Mouse (Mus musculus): ENCODE data around the gene Fam168a.
A peak's percentile ranks its signal among the peaks of the same experiment; 100 is the strongest.

Fam168a gene

DNA sequence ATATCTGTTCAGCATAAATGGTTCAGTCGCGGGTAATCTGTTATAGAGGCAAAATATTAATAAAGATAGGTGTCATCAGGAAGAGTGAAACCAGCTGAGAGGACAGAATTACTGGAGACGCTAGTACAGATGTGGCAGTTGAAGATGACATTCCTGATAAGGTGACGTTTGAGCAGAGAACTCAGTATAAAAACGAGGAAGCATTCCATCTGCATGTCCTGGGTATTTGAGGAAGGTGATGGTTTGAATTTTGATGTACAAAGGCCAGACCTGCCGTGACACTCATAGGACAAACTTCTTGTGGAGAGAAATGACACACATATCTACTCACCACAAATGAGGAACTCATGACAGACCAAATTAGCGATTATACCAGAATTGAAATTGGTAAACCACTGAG, 73.8 kb downstream of the Fam168a start:
- no peak for DNase-seq (ENCODE audit: low spot score in 2 of 2)

DNA sequence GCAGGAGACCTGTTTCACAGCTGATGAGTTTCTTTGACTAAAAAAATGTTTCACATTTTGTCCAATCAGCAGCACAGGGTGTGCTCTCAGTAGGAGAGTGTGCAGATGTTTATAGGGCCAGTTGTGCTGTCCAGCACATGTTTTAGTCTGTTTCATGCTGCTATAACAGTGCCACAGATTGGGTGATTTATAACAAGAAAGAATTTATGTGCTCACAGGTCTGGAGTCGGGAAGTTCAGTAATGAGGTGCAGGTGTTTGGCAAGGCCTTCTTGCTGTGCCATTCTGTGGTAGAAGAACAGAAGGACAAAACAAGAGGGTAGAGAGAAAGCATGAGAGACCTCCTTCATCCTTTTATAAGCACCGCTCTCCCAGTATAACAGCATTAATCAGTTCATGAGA, 78.2 kb downstream of the Fam168a start:
- no peak for DNase-seq (ENCODE audit: low spot score in 2 of 2)

DNA sequence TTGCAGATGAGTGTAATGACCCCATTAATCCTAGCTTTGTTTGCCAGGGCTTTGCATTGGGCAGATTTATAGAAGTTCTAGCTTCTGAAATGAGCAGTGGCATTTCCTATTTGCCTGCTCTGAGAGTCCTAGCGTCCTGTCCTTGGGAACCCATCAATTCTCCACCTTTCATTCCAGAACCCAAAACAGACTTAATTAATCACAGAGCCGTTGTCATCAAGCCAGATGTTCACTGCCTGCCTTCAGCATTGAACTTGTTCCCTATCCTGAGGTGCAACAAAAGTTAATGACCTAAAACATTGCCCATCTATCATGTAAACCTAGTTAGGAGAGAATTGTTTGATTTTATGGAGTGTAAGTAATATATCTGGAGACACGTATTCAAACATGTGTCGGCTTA, 79.0 kb downstream of the Fam168a start:
- no peak for DNase-seq (ENCODE audit: low spot score in 2 of 2)

DNA sequence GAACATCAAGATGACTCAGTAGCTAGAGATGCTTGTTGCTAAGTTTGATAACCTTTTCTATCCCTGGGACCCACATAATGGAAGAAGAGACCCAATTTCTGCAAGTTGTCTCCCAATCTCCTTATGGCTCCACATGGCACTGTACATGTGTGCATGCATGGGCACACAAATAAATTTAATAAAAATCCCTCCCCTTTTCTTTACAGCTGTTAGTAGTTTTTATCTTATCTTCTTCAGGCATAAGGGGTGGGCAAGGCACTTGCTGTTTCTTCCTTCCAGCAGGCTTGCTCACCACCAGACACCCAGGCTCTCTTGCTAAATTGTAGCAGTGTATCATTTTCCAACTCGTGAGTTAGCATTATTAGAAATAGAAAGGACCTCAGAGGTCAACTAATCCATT, 79.6 kb downstream of the Fam168a start:
- DNase-seq (ENCODE audit: low spot score in 2 of 2): no peak

DNA sequence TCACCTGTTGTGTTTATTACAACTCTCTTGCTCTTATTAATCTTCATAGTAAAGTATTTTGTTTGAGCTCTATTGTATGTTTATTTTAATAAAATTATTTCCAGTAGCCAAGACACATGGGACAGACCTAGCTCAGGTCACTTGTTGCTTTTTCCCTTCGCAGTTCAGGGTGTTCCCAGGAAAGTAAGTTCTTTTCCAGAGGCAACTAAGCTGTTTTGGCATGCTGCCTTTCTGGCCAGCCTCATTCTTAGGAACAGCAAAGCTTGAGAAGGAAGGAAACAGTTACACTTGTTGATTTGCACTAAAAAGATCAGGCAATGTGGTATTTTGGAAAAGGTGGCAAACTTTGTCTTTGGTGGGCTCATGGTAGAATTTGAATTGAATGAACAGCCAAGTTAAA, 81.9 kb downstream of the Fam168a start:
- no peak for DNase-seq (ENCODE audit: low spot score in 2 of 2)

DNA sequence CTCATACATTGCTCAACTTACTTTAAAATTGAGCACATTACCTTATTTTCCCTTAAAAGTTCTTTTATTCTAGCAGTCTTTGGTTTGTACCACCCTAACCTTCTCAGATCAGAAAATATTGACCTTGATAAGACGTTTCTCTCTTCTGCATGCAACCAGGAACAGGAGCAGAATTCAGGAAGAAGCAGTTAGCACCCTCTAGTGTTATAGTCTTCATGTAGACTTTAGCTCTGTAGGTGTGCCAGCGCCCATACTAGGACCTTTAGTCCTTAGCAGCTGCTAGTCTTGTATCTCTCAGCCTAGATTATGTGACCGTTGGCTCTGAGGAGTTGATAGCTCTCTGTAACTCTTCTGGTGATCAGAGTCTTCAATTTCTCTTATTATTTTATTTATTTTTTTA, 92.4 kb downstream of the Fam168a start:
- no peak for DNase-seq (ENCODE audit: low spot score in 2 of 2)

DNA sequence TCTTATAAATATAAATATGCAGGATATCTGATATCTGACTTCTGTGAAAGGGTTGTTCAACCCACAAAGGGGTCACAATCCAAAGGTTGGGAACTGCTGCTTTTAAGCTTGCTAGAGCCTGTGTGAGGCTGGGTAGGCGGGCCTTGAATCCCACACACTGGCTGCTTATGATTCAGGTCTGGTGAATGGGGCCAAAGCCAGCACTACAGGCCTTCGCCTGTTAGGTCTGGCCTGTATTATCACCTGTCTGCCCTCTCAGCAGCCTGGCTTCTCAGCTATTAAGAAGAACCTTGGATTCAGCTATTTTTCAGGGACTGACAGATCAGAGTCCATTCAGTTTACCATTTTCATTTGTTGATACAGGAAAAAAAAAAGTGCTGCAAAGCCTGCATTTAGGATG, 99.0 kb downstream of the Fam168a start:
- no peak for DNase-seq (ENCODE audit: low spot score in 2 of 2)

DNA sequence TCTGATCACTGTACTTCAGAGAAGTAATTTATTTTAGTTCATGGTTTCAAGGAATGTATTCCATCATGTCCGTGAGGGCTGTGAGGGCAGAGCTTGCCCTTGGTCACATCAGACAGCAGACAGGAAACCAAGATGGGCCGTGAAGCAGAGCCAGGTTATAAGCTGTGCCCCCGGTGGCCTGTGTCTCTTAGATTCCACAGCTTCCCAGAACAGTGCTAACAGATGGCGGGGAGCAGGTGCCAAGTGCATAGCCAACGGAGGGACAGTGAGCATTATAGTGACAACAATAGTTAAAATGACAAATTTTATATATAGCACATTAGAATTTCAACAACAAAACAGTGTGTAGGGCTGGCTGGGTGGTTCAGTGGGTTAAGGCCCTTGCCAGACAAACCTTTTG, 105.5 kb downstream of the Fam168a start:
- no peak for DNase-seq (ENCODE audit: low spot score in 2 of 2)

DNA sequence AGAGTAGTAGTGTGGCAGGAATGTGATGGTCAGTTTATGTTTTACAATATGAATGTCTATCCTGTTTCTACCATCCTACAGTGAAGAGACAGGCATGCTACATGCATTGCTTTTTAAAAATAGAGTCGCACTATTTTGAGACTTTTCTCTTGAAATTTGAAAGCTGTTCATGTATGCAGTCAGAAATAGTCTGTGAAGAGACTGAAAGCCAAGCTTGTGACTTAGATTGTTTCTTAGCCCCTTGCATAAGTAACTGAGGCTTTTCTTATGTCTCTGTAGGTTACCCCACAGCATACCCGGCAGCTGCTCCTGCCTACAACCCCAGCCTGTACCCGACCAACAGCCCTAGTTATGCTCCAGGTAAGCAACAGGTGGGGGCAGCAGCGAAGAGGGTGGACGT, 106.2 kb downstream of the Fam168a start:
- DNase-seq (ENCODE audit: low spot score in 2 of 2): no peak

DNA sequence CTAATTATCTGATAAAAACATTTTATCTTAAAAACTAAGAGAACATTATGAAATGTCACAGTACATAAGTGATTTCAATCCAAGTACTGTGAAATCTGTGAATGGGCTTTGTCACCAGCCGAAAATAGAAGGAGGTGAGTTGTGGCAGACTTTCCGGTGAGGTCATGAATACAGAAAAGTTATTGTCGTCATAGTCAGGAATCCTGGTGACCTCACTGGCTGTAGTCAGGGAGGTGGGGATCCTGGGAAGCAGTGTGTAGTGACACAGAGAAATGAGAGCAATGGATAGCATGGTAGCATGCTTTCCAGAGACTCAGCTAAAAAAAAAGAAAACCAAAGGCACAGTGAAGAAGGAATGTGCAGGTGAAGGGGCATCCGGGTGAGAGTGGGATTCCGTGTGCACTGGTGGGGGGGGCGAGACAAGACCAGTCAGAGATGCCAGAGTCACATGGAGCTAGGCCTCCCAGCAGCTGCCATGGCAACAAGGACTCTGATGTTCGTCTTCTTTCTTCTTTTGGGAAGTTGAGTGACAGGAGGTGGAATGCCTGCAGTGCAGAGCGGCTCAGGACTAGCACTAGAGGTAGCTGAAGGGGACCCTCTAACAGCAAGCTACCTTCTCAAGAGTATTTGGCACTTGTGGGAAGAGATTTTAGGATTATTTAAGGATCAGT, 109.6 kb downstream of the Fam168a start:
- no peak for DNase-seq (ENCODE audit: low spot score in 2 of 2)

DNA sequence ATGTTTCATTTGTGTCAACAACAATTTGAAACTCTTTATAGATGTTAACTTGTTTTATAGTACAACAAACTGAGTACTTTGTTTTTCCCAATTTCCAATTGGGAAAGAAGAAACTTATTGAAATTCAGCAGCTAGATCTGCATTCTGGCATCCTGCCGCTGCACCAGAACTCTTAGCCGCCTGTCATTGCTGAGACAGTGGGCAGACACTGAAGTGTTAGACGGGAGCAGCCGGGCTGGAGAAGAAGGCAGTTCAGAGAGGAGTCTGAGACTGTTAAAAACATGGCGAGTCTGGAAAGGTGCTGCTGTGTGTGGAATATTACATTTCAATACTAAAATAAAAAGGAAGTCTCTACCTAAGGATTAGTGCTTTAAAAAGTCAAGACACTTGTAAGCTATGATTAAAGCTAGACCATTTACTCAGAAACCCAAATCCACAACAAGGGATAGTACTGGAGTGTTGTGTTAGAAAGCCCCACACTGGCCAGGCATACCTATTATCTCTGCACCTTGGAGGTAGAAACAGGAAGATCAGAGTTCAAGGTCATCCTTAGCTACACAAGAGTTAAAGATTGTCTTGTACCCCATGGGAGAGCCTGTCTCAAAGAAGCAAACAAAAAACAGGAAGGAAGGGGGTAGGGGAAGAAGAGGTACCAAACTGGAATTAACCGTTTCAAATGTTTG, 110.5 kb downstream of the Fam168a start:
- peak in 1 of 2 experiments; percentile 49 for DNase-seq (ENCODE audit: low spot score in 2 of 2)

DNA sequence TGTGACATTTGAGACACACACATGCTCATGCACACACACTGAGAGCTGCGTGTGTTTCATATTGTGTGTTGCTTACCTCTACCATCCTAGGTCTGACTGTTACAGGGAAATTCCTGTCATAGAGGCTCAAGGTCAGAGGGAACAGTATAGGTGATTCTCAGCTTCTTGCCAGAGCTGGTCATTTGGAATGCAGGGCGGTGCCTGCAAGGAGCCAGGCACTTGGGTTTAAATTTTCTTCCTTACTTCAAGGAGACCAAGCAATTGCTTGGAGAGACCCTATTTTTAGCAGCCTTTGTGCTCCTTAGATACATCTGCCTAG, 111.0 kb downstream of the Fam168a start:
- DNase-seq (ENCODE audit: low spot score in 2 of 2): no peak

DNA sequence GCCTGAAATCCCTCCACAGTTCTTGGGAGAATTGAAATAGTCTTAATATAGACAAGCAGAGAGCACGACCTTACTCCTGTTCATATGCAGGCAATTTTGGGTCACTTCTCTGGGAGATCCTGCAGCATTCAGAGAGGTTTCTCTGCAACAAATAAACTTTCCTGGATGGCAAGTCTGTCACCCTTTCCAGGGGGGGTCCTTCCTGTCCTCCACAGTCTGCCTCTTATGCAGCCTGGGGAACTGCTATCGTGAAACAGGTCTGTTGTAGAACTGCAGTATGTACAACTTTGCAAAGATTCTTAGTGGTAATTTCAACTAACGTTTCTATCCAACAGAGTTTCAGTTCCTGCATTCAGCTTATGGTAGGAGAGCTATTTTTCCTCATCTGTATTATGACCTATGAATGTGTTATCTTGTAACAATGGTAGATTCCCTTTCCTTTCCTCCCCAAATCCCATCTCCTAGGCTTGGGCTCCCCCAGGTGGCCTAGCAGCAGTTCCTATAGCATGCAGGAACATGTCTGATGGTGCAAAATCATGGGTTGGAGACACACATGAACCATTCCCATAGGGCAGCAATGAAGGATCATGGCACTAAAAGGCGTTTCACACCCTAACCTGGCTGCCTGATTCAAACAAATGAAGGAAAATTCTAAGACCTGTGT, 112.1 kb downstream of the Fam168a start:
- DNase-seq (ENCODE audit: low spot score in 2 of 2): no peak

DNA sequence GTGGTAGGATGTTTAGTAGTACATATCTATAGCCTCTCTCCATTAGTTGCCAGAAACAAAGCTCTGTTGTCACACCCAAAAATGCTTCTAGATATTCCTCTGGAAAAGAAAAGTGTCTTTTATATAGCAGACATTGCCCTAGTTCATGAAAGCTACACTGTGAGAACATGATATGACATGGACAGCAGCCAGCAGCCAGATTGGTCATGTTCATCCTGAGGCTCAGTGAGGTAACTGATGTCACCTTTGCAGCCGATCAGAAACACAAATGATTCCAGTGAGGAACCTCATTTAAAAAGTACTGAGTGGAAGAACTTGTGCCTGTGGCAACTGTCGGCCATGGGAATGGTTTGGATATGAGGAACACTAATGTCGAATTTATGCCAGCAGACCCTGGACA, 118.2 kb downstream of the Fam168a start:
- DNase-seq (ENCODE audit: low spot score in 2 of 2): no peak

DNA sequence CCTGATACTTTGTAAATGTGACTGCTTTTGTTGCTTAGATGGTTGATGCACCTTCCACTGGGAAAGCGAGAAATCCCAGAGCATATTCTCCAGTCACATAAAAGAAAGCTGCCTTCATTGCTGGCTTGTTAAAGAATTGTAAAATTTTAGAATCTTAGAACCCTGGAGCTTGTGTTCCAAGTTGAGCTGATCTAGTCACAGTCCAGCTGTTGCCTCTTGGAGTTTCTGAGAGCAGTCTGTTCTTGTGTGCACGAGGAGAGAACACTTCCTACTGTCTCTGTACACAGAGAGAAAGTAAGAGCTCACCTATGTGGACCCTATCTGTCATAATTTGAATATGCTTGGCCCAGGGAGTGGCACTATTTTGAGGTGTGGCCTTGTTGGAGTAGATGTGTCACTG, 122.1 kb downstream of the Fam168a start:
- DNase-seq (ENCODE audit: low spot score in 2 of 2): no peak

DNA sequence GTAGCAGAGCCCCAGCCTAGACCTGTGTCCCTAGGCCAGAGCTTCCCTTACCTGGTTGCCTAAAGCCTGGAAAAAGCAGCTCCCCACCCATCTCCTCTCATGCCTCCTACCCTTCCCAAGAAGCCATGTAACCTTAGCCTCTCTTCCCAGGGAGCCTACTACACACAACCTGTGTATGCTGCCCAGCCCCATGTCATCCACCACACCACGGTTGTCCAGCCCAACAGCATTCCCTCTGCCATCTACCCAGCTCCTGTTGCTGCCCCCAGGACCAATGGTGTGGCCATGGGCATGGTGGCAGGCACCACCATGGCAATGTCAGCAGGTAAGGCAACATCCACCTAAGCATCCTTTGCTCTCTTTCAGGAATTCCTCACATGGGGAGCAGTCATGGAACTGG, 127.4 kb downstream of the Fam168a start:
- DNase-seq (ENCODE audit: low spot score in 2 of 2): no peak

DNA sequence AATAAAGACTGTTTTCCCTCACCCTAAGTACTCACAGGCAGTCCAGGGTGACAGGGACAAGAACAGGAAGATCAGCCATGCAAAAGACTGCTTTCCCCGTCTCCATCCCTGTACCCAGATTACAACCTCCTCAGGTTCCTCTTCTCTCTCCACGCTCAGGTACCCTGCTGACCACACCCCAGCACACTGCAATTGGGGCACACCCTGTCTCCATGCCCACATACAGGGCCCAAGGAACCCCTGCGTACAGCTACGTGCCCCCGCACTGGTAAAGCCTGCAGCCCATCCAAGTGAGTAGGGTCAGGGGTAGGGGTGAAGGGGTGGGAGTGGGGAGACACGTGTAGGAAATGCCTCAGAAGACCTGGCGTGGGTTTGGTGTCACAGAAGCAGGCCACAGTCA, 128.7 kb downstream of the Fam168a start:
- no peak for DNase-seq (ENCODE audit: low spot score in 2 of 2)

DNA sequence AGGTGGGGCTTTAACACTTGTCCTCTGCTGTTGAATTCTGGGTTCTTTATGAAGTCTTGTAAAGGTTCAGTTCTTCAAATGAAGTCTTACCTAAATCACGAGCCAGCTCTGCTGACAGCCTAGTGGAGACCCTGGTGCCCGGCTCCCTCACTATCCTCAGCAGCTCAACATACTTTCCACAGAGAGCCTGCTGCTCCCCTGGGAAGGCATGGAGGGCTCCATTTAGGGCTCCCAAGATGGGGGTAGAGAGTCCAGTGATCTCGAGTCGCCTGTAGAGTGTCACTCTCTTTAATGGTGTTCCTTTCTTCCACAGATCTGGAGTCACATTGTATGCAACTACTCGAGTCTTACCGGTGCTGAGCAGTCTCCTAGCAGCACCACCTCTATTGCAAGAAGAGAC, 129.3 kb downstream of the Fam168a start:
- DNase-seq (ENCODE audit: low spot score in 2 of 2): no peak

DNA sequence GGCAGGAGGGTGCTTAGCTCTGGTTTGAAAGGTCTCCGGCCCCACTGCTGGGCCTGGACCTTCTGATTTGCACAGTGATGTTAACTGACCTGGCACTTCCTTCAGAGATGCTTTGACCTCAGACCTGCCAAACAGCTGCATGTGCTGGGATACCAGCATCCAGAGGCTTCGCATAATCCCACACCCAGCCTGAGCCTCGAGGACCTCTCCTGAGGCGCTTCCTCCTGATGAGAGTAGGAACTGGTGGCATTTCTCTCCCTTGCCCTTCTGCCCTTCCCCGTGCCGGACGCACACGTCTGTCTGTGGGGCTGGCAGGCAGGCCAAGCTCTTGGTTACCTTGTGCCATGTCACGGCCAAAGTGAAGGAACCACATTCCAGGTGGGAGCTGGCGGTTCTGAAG, 130.2 kb downstream of the Fam168a start:
- no peak for DNase-seq (ENCODE audit: low spot score in 2 of 2)

DNA sequence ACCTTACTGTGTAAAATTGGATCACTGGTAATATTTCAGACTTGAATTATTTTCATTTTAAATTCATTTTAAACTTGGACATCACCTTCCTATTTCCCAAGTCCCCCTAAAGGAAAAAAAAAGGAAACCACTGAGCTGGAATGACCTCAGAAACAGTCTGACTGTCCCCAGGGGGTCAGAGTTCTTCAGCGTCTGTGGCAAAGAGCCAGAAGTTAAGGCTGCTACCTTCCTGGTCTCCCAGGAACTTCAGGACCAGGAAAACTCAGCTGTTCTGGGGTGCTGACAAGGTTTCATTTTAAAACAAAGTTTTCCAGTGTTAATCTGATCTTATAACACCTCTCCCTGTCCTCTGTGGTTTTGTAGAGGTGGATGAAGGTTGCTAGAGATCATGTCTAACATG, 131.3 kb downstream of the Fam168a start:
- DNase-seq (ENCODE audit: low spot score in 2 of 2): no peak

DNA sequence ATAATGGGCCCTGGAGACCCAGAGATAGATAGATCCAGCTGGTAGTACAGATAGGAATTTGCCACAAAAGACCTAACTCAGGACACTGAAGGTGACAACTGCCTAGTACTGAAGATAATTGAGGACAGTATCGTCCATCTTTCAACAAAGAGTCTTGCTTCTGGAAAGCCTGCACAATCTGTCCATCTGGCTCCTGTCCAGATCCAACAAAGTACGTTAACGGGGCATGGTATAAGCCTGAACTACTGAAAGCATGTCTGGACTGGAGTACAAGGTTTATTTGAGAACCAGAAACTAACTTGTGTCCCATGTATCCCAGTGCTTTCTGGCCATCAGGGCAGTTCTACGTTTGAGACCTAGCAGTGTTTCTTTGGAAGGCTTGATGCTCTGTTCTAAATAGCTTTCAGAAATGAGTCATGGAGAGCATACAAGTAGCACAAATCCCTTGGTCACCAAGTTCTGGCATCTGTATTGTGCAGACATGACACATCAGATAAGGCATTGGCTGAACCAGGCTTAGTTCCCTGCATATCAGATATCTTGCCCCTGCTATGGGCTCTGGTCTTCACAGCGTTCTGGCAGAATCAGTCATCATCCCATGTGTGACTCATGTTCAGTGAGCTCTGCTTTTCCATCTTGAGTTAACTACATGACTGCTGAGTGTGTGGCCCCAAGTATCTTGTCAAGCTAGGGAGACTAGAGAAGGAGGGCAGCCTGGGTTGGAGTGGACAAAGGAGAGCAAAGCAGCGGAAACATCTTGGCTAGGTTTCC, 133.4 kb downstream of the Fam168a start:
- no peak for DNase-seq (ENCODE audit: low spot score in 2 of 2)

DNA sequence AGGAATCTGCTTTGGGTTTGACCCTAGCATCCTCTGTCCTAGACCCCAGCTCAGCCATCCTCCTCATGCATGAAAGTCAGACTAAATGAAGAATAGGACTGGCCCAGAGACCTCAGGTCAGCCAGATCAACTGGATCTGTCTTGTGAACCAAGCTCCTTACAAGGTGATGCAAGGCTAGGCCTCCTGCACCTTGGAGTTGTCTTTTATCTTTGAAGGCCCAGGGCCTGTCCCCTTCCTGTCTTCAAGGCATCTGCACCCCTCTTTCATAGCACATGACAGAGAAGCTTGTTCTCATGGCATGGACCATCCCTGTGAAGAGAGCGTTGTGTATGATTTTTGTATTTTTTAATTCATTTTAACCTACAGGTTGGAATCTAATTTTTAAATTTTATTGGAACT, 134.5 kb downstream of the Fam168a start:
- DNase-seq (ENCODE audit: low spot score in 2 of 2): no peak

DNA sequence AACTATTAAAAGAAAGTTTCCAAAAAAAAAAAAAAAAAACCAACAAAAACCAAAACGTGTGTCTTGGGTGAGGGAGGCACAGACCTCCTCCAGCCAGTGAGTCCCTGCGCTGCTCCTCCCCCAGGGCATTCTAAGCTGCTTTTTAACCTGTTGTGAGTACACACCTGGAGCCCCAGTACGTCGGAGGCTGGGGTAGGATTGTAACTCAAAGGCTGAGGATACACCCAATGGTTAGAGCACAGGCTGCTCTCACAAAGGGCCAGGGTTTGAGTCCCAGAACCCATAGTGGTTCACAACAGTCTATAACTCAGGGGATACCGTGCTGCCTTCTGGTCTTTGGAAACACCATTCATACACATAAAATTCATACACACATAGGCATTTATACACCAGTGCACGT, 135.2 kb downstream of the Fam168a start:
- no peak for DNase-seq (ENCODE audit: low spot score in 2 of 2)

Measured in frontal cortex, postnatal 25 days (tissue).